Mouse (Mus musculus) lung, embryonic 14.5 days (tissue): ENCODE data around the gene Nr4a3. TPM values are rescaled to one million over a fixed set of nuclear protein-coding genes. Genes with fewer than 3 reads are reported as not detected.

Experiments
- ATAC-seq: fragments of 200-750 bp; cut with Nextera tagmentation; 2 replicates; pipeline ENCODE4 v1.8.0; 2017; ENCODE audit warnings: mild to moderate bottlenecking, moderate TSS enrichment, moderate library complexity; ENCODE audit not compliant: insufficient read depth
- DNase-seq: peaks from one replicate; pipeline ENCODE4 v3.0.0-alpha.2; 2015
- H3K27ac ChIP-seq: fragments of 300-500 bp; sonication (generic); 2 replicates; pipeline ENCODE4 v1.5.1; 2014; ENCODE audit warnings: low read depth, mild to moderate bottlenecking, moderate library complexity
- H3K27me3 ChIP-seq: fragments of 300-500 bp; sonication (generic); 2 replicates; pipeline ENCODE4 v1.6.1; 2014; ENCODE audit warnings: low read length, control low read depth; ENCODE audit not compliant: insufficient read depth
- H3K36me3 ChIP-seq: fragments of 300-500 bp; sonication (generic); 2 replicates; pipeline ENCODE4 v1.6.1; 2014; ENCODE audit warnings: control low read depth; ENCODE audit not compliant: insufficient read depth
- H3K4me1 ChIP-seq: fragments of 300-500 bp; sonication (generic); 2 replicates; pipeline ENCODE4 v1.6.1; 2014; ENCODE audit warnings: antibody characterized with exemption, control low read depth; ENCODE audit not compliant: insufficient read depth
- H3K4me2 ChIP-seq: fragments of 300-500 bp; sonication (generic); 2 replicates; pipeline ENCODE4 v1.6.1; 2014; ENCODE audit warnings: mild to moderate bottlenecking
- H3K4me3 ChIP-seq: fragments of 300-500 bp; sonication (generic); 2 replicates; pipeline ENCODE4 v1.5.1; 2014; ENCODE audit warnings: low read depth, low read length
- H3K9ac ChIP-seq: fragments of 300-500 bp; sonication (generic); 2 replicates; pipeline ENCODE4 v1.6.1; 2014
- H3K9me3 ChIP-seq: fragments of 300-500 bp; sonication (generic); 2 replicates; pipeline ENCODE4 v1.6.1; 2016; ENCODE audit warnings: low read depth, low read length, control low read depth
- CTCF ChIP-seq: IDR thresholded peaks from 2 replicates; pipeline ENCODE4 v1.5.1; 2016; ENCODE audit warnings: antibody characterized with exemption, low read depth
- WGBS: fragments of 180-500 bp; shearing (Covaris S2); extraction: QIAGEN DNeasy Blood & Tissue Kit; methylation state at CpG from one replicate; pipeline ENCODE4 v1.1.7; 2014; 5-methylcytosine and 5-hydroxymethylcytosine counted together
- polyA plus RNA-seq: library from polyadenylated mRNA; unstranded; fragments of >200 nt; fragmentation: Nextera tagmentation; extraction: Ambion mirVana; gene quantifications from 2 replicates; pipeline ENCODE4 v1.2.1, GENCODE M21; 2014

The Nr4a3 gene
- polyA plus RNA-seq, 1 experiment from 2014 or later: 0.22 TPM

DNA sequence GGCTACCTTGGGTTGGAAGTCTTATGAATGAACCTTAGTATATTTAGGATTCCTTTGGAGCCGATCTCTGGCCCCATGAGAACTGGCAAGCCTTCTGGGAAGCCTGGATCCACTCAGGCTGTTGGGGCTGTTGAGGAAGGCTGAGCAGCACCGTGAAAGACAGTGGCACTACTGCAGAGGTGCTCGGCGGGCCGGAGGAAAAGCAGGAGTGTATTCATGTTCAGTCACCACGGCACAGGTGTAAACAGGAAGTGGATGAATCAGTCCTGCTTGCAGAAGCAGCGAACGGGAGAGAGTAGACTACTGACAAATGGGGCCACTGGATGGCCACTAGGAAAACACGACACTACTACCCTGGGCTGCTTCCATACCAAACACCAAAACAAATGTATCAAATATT is 10.7 kb upstream of the Nr4a3 start:
- no peak overlapping the region for H3K27ac ChIP-seq
- no peak overlapping the region for H3K4me2 ChIP-seq
- no peaks in the 10 kb centered on the region for H3K9me3 ChIP-seq
- ATAC-seq: no peak
- H3K36me3 ChIP-seq: no peaks in the 10 kb centered on the region
- no peak overlapping the region for H3K9ac ChIP-seq
- DNase-seq: no peak
- H3K4me3 ChIP-seq: no peak overlapping the region
- TF ChIP-seq CTCF: no peak
- no peaks in the 10 kb centered on the region for H3K27me3 ChIP-seq
- 67% methylated on average over 9 of the region's 9 CpGs for WGBS
- no peaks in the 10 kb centered on the region for H3K4me1 ChIP-seq

DNA sequence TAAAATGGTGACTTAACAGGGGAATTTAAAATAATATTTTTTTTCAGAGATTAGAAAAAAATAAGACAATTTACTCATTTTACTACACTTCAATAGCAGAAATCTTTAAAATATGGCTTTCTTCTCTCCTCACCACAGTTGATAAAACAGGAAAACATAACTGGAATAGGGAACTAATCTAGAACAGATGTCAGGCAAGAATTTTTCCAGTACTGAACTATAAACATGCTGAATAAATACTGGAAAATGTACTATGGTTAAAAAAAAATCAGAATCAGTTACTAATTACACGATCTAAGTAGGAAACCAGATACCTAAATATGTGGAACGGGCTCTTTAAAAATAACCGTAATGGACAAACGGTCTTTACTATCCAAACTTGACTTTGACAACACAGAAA is 7.3 kb upstream of the Nr4a3 start:
- no peak for DNase-seq
- H3K4me1 ChIP-seq: no peaks in the 10 kb centered on the region; the same call in 1 of the 2 replicates
- WGBS: 67% methylated on average over 4 of the region's 4 CpGs
- no peak overlapping the region for H3K27ac ChIP-seq
- no peaks in the 10 kb centered on the region for H3K36me3 ChIP-seq
- no peak overlapping the region for H3K4me3 ChIP-seq
- no peaks in the 10 kb centered on the region for H3K27me3 ChIP-seq
- no peak overlapping the region for H3K9ac ChIP-seq
- H3K9me3 ChIP-seq: no peaks in the 10 kb centered on the region
- ATAC-seq: no peak
- no peak overlapping the region for H3K4me2 ChIP-seq
- TF ChIP-seq CTCF: no peak

DNA sequence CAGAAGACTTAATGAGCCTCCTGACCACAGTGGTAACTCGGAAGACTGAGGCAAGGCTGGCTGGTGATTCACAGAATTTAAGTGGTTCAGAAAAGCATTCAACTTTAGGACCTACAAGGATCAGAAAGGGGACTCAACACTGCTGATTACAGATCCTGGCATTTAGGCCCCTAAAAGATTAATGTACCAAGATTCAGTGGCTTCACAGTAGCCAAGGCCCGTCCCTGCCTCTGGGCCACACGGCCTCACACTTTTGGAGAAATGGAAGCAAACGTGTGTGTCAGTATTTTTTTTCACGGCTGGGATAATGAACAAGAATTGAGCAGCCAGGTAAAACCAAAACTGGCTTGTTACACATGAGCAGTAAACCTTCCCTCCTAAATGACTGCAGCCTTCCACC is 6.1 kb upstream of the Nr4a3 start:
- Histone ChIP-seq H3K9me3 (no peaks in the 10 kb centered on the region), H3K4me2 (no peak overlapping the region), H3K9ac (no peak overlapping the region), H3K27me3 (no peaks in the 10 kb centered on the region), H3K4me1 (no peaks in the 10 kb centered on the region; the same call in 1 of the 2 replicates), H3K36me3 (no peaks in the 10 kb centered on the region), H3K4me3 (no peak overlapping the region), H3K27ac (no peak overlapping the region)
- 78% methylated on average over 5 of the region's 5 CpGs for WGBS
- no peak for ATAC-seq
- TF ChIP-seq CTCF: no peak
- no peak for DNase-seq

DNA sequence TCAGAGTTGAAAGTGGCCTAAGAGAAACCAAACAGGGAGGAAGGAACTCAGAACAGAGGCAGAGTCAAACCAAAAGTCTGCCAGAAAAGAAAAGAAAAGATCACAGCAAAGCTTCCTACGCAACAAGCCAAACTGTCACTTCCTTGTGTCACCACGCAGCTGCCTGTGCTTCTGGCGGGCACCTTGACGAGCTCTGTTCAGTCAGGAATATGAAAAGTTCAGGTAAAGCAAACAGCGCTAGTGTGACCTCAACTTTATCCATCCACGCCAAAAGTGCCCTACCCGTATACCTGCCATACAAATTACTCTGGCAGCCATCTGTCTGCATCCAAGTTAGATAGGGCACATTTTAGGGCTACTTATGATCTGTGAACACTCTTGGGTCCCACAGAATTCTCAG is 5.2 kb upstream of the Nr4a3 start:
- no peak for TF ChIP-seq CTCF
- ATAC-seq (no peak), DNase-seq (no peak)
- H3K4me1 ChIP-seq: no peaks in the 10 kb centered on the region; the same call in 1 of the 2 replicates
- H3K4me3 ChIP-seq: no peak overlapping the region
- no peak overlapping the region for H3K4me2 ChIP-seq
- no peaks in the 10 kb centered on the region for H3K36me3 ChIP-seq
- 70% methylated on average over 7 of the region's 7 CpGs for WGBS
- H3K27ac ChIP-seq: no peak overlapping the region
- H3K27me3 ChIP-seq: no peaks in the 10 kb centered on the region
- H3K9me3 ChIP-seq: no peaks in the 10 kb centered on the region
- H3K9ac ChIP-seq: no peak overlapping the region

DNA sequence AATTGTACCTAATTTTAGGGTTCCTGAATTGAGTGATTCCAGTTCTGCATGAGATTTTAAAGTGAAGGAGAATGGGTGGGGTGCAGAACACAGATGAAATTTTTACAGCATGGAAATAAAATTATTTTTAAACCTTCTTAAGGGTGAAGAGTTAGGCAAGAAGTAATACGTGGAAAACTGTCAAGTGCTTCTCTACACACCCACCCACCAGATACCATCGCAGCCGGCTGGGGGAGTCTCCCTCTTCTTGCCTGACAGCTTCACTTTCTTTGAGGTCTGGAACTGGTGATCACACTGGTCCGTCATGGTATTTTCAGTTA is 2.5 kb upstream of the Nr4a3 start:
- H3K9me3 ChIP-seq: no peaks in the 10 kb centered on the region
- H3K4me1 ChIP-seq: peaks cover 4% of the 10 kb centered on the region; the same call in 1 of the 2 replicates
- peak overlapping the region; percentile 64 for H3K4me3 ChIP-seq
- 0 out of 2 replicates have a peak, but pooled peaks have one; percentile 1 for TF ChIP-seq CTCF
- DNase-seq: no peak
- WGBS: 2% methylated on average over 4 of the region's 4 CpGs
- H3K36me3 ChIP-seq: no peaks in the 10 kb centered on the region
- H3K4me2 ChIP-seq: peak overlapping the region; percentile 100
- peak overlapping the region; percentile 97 for H3K27ac ChIP-seq
- ATAC-seq: no peak
- H3K27me3 ChIP-seq: peaks cover 22% of the 10 kb centered on the region
- H3K9ac ChIP-seq: peak overlapping the region; percentile 75

DNA sequence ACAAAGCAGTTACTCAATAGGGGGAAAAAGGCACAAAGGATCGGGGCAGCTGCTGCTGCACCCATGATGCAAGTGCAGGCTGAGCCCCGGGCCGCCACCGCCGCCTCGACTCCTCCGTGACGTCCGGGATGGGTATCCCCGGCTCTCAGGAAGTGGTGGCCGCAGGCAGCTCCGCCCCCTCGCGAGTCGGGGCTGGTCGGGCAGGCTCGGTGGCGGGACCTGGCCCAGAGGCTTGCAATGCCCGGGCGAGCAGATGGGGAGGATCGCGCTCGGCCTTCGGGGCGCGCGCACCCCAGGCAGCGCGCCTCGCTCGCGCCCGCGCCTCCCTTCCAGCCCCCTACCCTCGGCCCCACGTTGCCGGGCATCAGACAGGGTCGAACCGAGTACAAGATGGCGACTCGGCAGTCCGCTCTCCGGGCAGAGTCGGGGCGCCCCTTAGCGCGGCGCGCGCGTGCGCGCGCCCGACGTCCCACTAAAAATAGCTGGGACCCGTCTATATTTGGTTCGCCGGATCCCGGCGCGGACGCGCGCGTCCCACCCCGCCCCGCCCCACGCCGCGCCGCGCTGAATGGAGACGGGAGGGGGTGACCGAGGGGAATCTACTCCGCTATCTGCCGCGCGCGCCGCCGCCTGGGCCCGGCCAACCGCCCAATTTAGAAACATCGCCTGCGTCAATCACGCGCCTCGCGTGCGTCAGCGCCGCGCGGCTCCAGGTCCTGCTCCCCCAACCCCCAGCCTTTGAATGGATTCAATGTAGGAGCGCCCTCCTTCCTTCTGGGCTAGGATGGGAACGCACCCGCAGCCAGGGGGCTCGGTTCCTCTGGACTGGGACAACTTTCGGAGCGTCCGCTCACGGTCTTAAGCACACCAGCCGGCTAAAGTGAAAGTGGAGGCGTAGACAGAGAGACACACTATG is 1.9 kb upstream of the Nr4a3 start:
- Histone ChIP-seq H3K9ac (peak overlapping the region; percentile 75), H3K4me2 (peak overlapping the region; percentile 100), H3K36me3 (no peaks in the 10 kb centered on the region), H3K4me3 (peak overlapping the region; percentile 64), H3K27ac (peak overlapping the region; percentile 97), H3K27me3 (peaks cover 28% of the 10 kb centered on the region), H3K9me3 (no peaks in the 10 kb centered on the region), H3K4me1 (peaks cover 6% of the 10 kb centered on the region; the same call in 1 of the 2 replicates)
- DNase-seq: peak; percentile 97
- WGBS: under 1% methylated on average over 99 of the region's 105 CpGs
- TF ChIP-seq CTCF: peak; percentile 75
- ATAC-seq: peak; percentile 91

DNA sequence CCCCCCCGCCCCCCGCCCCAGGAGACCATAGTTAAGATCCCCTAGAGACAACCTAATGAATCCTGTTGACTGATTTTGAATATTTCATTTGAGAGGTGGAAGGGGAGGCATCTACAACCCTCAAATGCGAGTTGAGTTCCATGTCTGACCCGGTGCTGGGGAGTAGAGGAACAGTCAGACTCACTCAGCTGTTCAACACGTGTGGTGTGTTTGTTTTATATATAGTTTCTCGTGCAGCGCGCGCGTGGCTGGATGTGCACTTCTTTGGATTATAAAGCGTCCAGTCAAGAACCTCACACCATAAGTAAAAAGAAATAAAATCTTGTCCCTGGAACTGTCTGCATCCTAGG is 837 bp upstream of the Nr4a3 start:
- 0% methylated on average over 11 of the region's 11 CpGs for WGBS
- Histone ChIP-seq H3K4me2 (peak overlapping the region; percentile 100), H3K27me3 (peaks cover 39% of the 10 kb centered on the region), H3K9ac (peak overlapping the region; percentile 75), H3K36me3 (no peaks in the 10 kb centered on the region), H3K9me3 (no peaks in the 10 kb centered on the region), H3K4me3 (peak overlapping the region; percentile 64), H3K27ac (peak overlapping the region; percentile 81), H3K4me1 (peaks cover 6% of the 10 kb centered on the region; the same call in 1 of the 2 replicates)
- ATAC-seq: no peak
- peak; percentile 67 for DNase-seq
- no peak for TF ChIP-seq CTCF
